In the genomic region with DNA sequence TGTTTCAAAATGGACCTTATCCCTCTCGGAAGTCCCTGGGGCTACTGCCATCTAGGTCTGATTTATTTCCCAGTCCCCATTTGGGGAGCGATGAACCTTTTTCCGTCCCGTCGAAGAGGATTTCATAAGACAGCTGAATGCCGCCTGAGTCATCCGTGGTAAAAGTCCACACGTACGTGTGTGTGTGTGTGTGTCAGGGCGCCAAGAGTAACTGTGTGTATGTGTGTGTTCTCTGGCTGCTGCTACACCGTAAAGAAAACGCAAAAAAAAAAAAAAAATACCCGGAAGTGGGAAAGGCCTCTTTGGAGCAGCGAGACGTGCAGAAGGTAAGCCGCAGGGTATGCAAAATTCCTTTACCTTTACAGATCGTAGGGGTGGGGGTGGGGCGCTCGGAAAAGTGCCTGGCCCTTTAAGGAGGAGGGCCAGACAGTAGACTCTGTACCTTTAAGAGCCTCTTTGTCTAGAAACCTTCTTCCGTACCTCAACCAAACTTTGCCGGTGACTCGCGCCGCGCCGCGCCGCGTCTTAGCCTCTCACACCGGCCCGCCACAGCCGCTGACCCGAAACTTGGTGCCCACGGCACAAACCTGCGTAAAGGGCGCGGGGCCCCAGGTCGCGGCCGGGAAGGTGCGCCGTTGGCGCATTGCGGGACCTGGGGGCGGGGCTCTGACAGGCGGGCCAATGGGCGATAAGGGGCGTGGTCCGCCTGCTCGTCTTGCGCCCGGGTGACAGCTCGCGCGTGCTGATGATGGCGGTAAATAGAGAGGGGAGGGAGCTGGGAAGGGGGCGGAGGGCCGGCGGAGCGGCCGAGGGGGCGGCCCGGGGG, we compare ENCODE assay signal across 8 mouse cellular contexts. TPM values are rescaled to one million over a fixed set of nuclear protein-coding genes. Genes with fewer than 3 reads are reported as not detected.
DNase-seq lines count a peak whose midpoint lies in the region; ATAC-seq and TF ChIP-seq lines count a peak whose summit lies in the region.

No protein-coding gene starts in this region.

- no peak for TF ChIP-seq RAD21 in MEL (IDR thresholded peaks at IDR 0.05; ENCODE audit: low read depth, low read length)

- peaks cover 17% of the 10 kb centered on the region for H3K79me2 ChIP-seq in MEL (ENCODE audit: control insufficient read depth, insufficient read depth, low read length, poor library complexity)

- TF ChIP-seq CTCF in MEL (IDR thresholded peaks at IDR 0.05 in 2 of 3, conservative IDR thresholded peaks at IDR 0.05 in 1 of 3; ENCODE audit: control insufficient read depth in 1 of 3, insufficient read depth in 1 of 3, low read depth in 2 of 3, low read length in 3 of 3, poor library complexity in 1 of 3, severe bottlenecking in 1 of 3) = no peak
- no peak for TF ChIP-seq CTCF in cerebellum, adult 2 months (IDR thresholded peaks at IDR 0.05; ENCODE audit: borderline replicate concordance, insufficient read depth, low read depth, low read length)
- TF ChIP-seq CTCF in lung, postnatal 0 days (IDR thresholded peaks at IDR 0.05) = no peak

- H3K9ac ChIP-seq in MEL (ENCODE audit: control insufficient read depth, low read depth, low read length, poor library complexity, severe bottlenecking) = peak overlapping the region; percentile 92
- H3K9ac ChIP-seq in lung, postnatal 0 days (replicated peaks; ENCODE audit: low read depth) = peak overlapping the region; percentile 54

- peak; percentile 97 for DNase-seq in MEL (ENCODE audit: low read depth, low spot score)
- DNase-seq in cerebellum, adult 2 months = peak; percentile 94 to 95
- peak; percentile 95 for DNase-seq in forelimb bud, embryonic 11.5 days (ENCODE audit: low read depth, low spot score)
- peak; percentile 96 for DNase-seq in hindbrain, embryonic 10.5 days (ENCODE audit: low spot score)
- DNase-seq in layer of hippocampus, adult 9-11 months = peak; percentile 94
- DNase-seq in lung, postnatal 0 days (ENCODE audit: low spot score) = peak; percentile 98
- peak; percentile 88 for DNase-seq in ovary, postnatal 14 days (ENCODE audit: low spot score)
- peak; percentile 97 for DNase-seq in thymus, postnatal 14 days

- peaks cover 8 to 23% of the 10 kb centered on the region in 2 experiments for H3K4me1 ChIP-seq in MEL (ENCODE audit: control insufficient read depth in 1 of 2, insufficient read depth in 2 of 2, low read length in 2 of 2)
- H3K4me1 ChIP-seq in cerebellum, adult 2 months (ENCODE audit: control insufficient read depth, insufficient read depth, low read length) = no peaks in the 10 kb centered on the region
- H3K4me1 ChIP-seq in hindbrain, embryonic 10.5 days (replicated peaks) = peaks cover 40% of the 10 kb centered on the region
- peaks cover 6% of the 10 kb centered on the region for H3K4me1 ChIP-seq in lung, postnatal 0 days (ENCODE audit: insufficient read depth, low read depth, low read length)

- TF ChIP-seq EP300 in MEL (IDR thresholded peaks at IDR 0.05; ENCODE audit: low read depth in 1 of 2, low read length in 2 of 2) = 0 out of 4 replicates have a peak, but pooled peaks of 1 of the 2 experiments have one; percentile 6
- no peak for TF ChIP-seq EP300 in lung, postnatal 0 days (IDR thresholded peaks at IDR 0.05)

- no peaks in the 10 kb centered on the region for H3K27me3 ChIP-seq in MEL (ENCODE audit: control insufficient read depth in 1 of 2, insufficient read depth in 2 of 2, low read length in 2 of 2)
- no peaks in the 10 kb centered on the region for H3K27me3 ChIP-seq in cerebellum, adult 2 months (ENCODE audit: control insufficient read depth, insufficient read depth, low read length)
- H3K27me3 ChIP-seq in hindbrain, embryonic 10.5 days (ENCODE audit: insufficient read depth, poor library complexity, severe bottlenecking) = no peaks in the 10 kb centered on the region
- H3K27me3 ChIP-seq in lung, postnatal 0 days (replicated peaks; ENCODE audit: insufficient read depth, low read length) = no peaks in the 10 kb centered on the region

- H3K9me3 ChIP-seq in MEL (replicated peaks; ENCODE audit: insufficient read depth, low read length) = no peaks in the 10 kb centered on the region
- no peaks in the 10 kb centered on the region for H3K9me3 ChIP-seq in hindbrain, embryonic 10.5 days
- no peaks in the 10 kb centered on the region for H3K9me3 ChIP-seq in lung, postnatal 0 days (ENCODE audit: low read length)

- under 1% methylated on average over 62 of the region's 63 CpGs for WGBS in cerebellum, adult 2 months
- WGBS in hindbrain, embryonic 10.5 days = under 1% methylated on average over 63 of the region's 63 CpGs
- WGBS in lung, postnatal 0 days = under 1% methylated on average over 55 of the region's 63 CpGs

- TF ChIP-seq POLR2A in MEL (IDR thresholded peaks at IDR 0.05; ENCODE audit: control insufficient read depth in 1 of 2, insufficient read depth in 1 of 2, low read depth in 1 of 2, low read length in 2 of 2, poor library complexity in 1 of 2) = peak in 1 of 2 experiments; percentile 52; a peak in 1 of 4 replicates
- peak; percentile 26; the same call in 1 of the 2 replicates for TF ChIP-seq POLR2A in cerebellum, adult 2 months (IDR thresholded peaks at IDR 0.05; ENCODE audit: borderline replicate concordance, insufficient read depth, low read length)

- H3K4me3 ChIP-seq in MEL (ENCODE audit: control insufficient read depth in 1 of 2, insufficient read depth in 1 of 2, low read depth in 2 of 2, low read length in 2 of 2) = peak overlapping the region; percentile 49 to 93
- H3K4me3 ChIP-seq in cerebellum, adult 2 months (replicated peaks; ENCODE audit: insufficient read depth, low read depth, low read length) = peak overlapping the region; percentile 95
- peak overlapping the region; percentile 80 for H3K4me3 ChIP-seq in hindbrain, embryonic 10.5 days
- H3K4me3 ChIP-seq in lung, postnatal 0 days (ENCODE audit: low read depth, low read length) = peak overlapping the region; percentile 87

- H3K4me2 ChIP-seq in lung, postnatal 0 days (replicated peaks; ENCODE audit: low read depth, low read length) = peak overlapping the region; percentile 98

- H3K27ac ChIP-seq in MEL (ENCODE audit: control insufficient read depth, low read depth, low read length) = peak overlapping the region; percentile 93
- H3K27ac ChIP-seq in cerebellum, adult 2 months (ENCODE audit: insufficient read depth, low read length) = peak overlapping the region; percentile 94
- peak overlapping the region; percentile 95 for H3K27ac ChIP-seq in hindbrain, embryonic 10.5 days
- H3K27ac ChIP-seq in lung, postnatal 0 days (ENCODE audit: low read length) = peak overlapping the region; percentile 90

- peaks cover 1 to 21% of the 10 kb centered on the region in 2 experiments for H3K36me3 ChIP-seq in MEL (ENCODE audit: control insufficient read depth in 1 of 2, insufficient read depth in 2 of 2, low read length in 2 of 2)
- H3K36me3 ChIP-seq in hindbrain, embryonic 10.5 days = peaks cover 32% of the 10 kb centered on the region
- H3K36me3 ChIP-seq in lung, postnatal 0 days (ENCODE audit: insufficient read depth, low read length) = no peaks in the 10 kb centered on the region; the same call in 1 of the 2 replicates

- peak; percentile 96 for ATAC-seq in lung, postnatal 0 days

TF ChIP-seq in MEL, 35 proteins besides CTCF, POLR2A, EP300 and RAD21 (continues in another document):
- TF ChIP-seq JUND (IDR thresholded peaks at IDR 0.05; ENCODE audit: low read depth, low read length) = no peak
- TF ChIP-seq GABPA (IDR thresholded peaks at IDR 0.05; ENCODE audit: low read depth, low read length) = no peak
- peak; percentile 76 for TF ChIP-seq HCFC1 (IDR thresholded peaks at IDR 0.05; ENCODE audit: low read depth, low read length)
- no peak for TF ChIP-seq GATA1 (IDR thresholded peaks at IDR 0.05; ENCODE audit: low read depth, low read length)
- no peak for TF ChIP-seq TAL1 (IDR thresholded peaks at IDR 0.05; ENCODE audit: low read length)

RNA-seq across cellular contexts. Expression of a gene that starts 1.4 kb away (rescaled TPM):
- total RNA-seq in MEL (2012; rRNA removed) = 5.2 and 5.5 TPM in 2 replicates
- polyA plus RNA-seq in MEL (2012; ENCODE audit: insufficient read depth in 1 of 2, insufficient read length in 2 of 2, low read depth in 1 of 2, low replicate concordance in 2 of 2, missing spikeins in 1 of 2) = 10 to 100 TPM in 1 of 2 experiments, not detected in 1; 16.1 TPM
- polyA plus RNA-seq in cerebellum, adult 2 months (2012; rRNA removed) = 11.1 and 11.2 TPM in 2 replicates
- 6.7 and 8.4 TPM in 2 replicates for polyA plus RNA-seq in hindbrain, embryonic 10.5 days (2016; fragmentation: Nextera tagmentation; extraction: Ambion mirVana)
- polyA plus RNA-seq in lung, postnatal 0 days (2015; fragmentation: Nextera tagmentation; extraction: Ambion mirVana) = 3.3 and 4.1 TPM in 2 replicates

RNA-seq across cellular contexts. Expression of a gene that starts 17.7 kb away (rescaled TPM):
- total RNA-seq in MEL (2012; rRNA removed) = 1.1 and 2.9 TPM in 2 replicates
- polyA plus RNA-seq in MEL (2012; ENCODE audit: insufficient read depth in 1 of 2, insufficient read length in 2 of 2, low read depth in 1 of 2, low replicate concordance in 2 of 2, missing spikeins in 1 of 2) = 1 to 10 TPM in 1 of 2 experiments, not detected in 1; 1.9 TPM
- 1.7 and 2.1 TPM in 2 replicates for polyA plus RNA-seq in cerebellum, adult 2 months (2012; rRNA removed)
- polyA plus RNA-seq in hindbrain, embryonic 10.5 days (2016; fragmentation: Nextera tagmentation; extraction: Ambion mirVana) = 1.9 and 2.1 TPM in 2 replicates
- polyA plus RNA-seq in lung, postnatal 0 days (2015; fragmentation: Nextera tagmentation; extraction: Ambion mirVana) = 0.64 and 1.4 TPM in 2 replicates

RNA-seq across cellular contexts. Expression of a gene that starts 17.7 kb away (rescaled TPM):
- total RNA-seq in MEL (2012; rRNA removed) = 45.9 and 62.6 TPM in 2 replicates
- 10 to 100 TPM in 1 of 2 experiments, not detected in 1; 45.7 TPM for polyA plus RNA-seq in MEL (2012; ENCODE audit: insufficient read depth in 1 of 2, insufficient read length in 2 of 2, low read depth in 1 of 2, low replicate concordance in 2 of 2, missing spikeins in 1 of 2)
- 43.7 and 47.1 TPM in 2 replicates for polyA plus RNA-seq in cerebellum, adult 2 months (2012; rRNA removed)
- polyA plus RNA-seq in hindbrain, embryonic 10.5 days (2016; fragmentation: Nextera tagmentation; extraction: Ambion mirVana) = 41.2 and 45.9 TPM in 2 replicates
- 31.6 and 32.8 TPM in 2 replicates for polyA plus RNA-seq in lung, postnatal 0 days (2015; fragmentation: Nextera tagmentation; extraction: Ambion mirVana)

RNA-seq across cellular contexts. Expression of a gene that starts 17.8 kb away (rescaled TPM):
- 60.2 and 69.3 TPM in 2 replicates for total RNA-seq in MEL (2012; rRNA removed)
- 10 to 100 TPM in 1 of 2 experiments, not detected in 1; 85.4 TPM for polyA plus RNA-seq in MEL (2012; ENCODE audit: insufficient read depth in 1 of 2, insufficient read length in 2 of 2, low read depth in 1 of 2, low replicate concordance in 2 of 2, missing spikeins in 1 of 2)
- 13.6 and 14.9 TPM in 2 replicates for polyA plus RNA-seq in cerebellum, adult 2 months (2012; rRNA removed)
- 39.0 and 40.6 TPM in 2 replicates for polyA plus RNA-seq in hindbrain, embryonic 10.5 days (2016; fragmentation: Nextera tagmentation; extraction: Ambion mirVana)
- polyA plus RNA-seq in lung, postnatal 0 days (2015; fragmentation: Nextera tagmentation; extraction: Ambion mirVana) = 9.9 and 10.4 TPM in 2 replicates

RNA-seq across cellular contexts. Expression of a gene that starts 59.1 kb away (rescaled TPM):
- total RNA-seq in MEL (2012; rRNA removed) = 66.5 and 67.6 TPM in 2 replicates
- polyA plus RNA-seq in MEL (2012; ENCODE audit: insufficient read depth in 1 of 2, insufficient read length in 2 of 2, low read depth in 1 of 2, low replicate concordance in 2 of 2, missing spikeins in 1 of 2) = 100 to 1,000 TPM in 1 of 2 experiments, not detected in 1; 577 TPM
- 148 and 167 TPM in 2 replicates for polyA plus RNA-seq in cerebellum, adult 2 months (2012; rRNA removed)
- 369 and 408 TPM in 2 replicates for polyA plus RNA-seq in hindbrain, embryonic 10.5 days (2016; fragmentation: Nextera tagmentation; extraction: Ambion mirVana)
- polyA plus RNA-seq in lung, postnatal 0 days (2015; fragmentation: Nextera tagmentation; extraction: Ambion mirVana) = 303 and 324 TPM in 2 replicates

Comparison
In these comparisons a context has a peak if more than half of its experiments do, and no peak if none do; other contexts are left out.
1. Peak in every context shown above with its lines: DNase-seq, ATAC-seq, H3K4me3 ChIP-seq and H3K27ac ChIP-seq.